Mouse (Mus musculus) stomach, embryonic 14.5 days (tissue): ENCODE data around the gene Nudt3. TPM values are rescaled to one million over a fixed set of nuclear protein-coding genes. Genes with fewer than 3 reads are reported as not detected.

Experiments used
- ATAC-seq: fragments of 200-750 bp; cut with Nextera tagmentation; 2 replicates; pipeline ENCODE4 v1.8.0; 2017; ENCODE audit warnings: low read depth, moderate TSS enrichment; ENCODE audit not compliant: insufficient number of reproducible peaks, insufficient read depth, low FRiP score
- H3K27ac ChIP-seq: fragments of 300-500 bp; sonication (generic); 2 replicates; pipeline ENCODE4 v1.5.1; 2014; ENCODE audit warnings: mild to moderate bottlenecking, low read length, moderate library complexity, mixed read lengths
- H3K27me3 ChIP-seq: fragments of 300-500 bp; sonication (generic); 2 replicates; pipeline ENCODE4 v1.6.1; 2014; ENCODE audit warnings: low read length, control low read depth, mixed read lengths; ENCODE audit not compliant: control insufficient read depth, insufficient read depth
- H3K36me3 ChIP-seq: fragments of 300-500 bp; sonication (generic); 2 replicates; pipeline ENCODE4 v1.6.1; 2014; ENCODE audit warnings: mild to moderate bottlenecking, control low read depth, low read length, moderate library complexity, mixed read lengths; ENCODE audit not compliant: control insufficient read depth, insufficient read depth
- H3K4me1 ChIP-seq: fragments of 300-500 bp; sonication (generic); 2 replicates; pipeline ENCODE4 v1.6.1; 2014; ENCODE audit warnings: low read length, control low read depth, mixed read lengths; ENCODE audit not compliant: control insufficient read depth, insufficient read depth
- H3K4me2 ChIP-seq: fragments of 300-500 bp; sonication (generic); replicated peaks from 2 replicates; pipeline ENCODE4 v1.6.1; 2014; ENCODE audit warnings: low read depth, low read length, control low read depth
- H3K4me3 ChIP-seq: fragments of 300-500 bp; sonication (generic); 2 replicates; pipeline ENCODE4 v1.5.1; 2014; ENCODE audit warnings: low read depth, low read length, control low read depth
- H3K9ac ChIP-seq: fragments of 300-500 bp; sonication (generic); replicated peaks from 2 replicates; pipeline ENCODE4 v1.6.1; 2014; ENCODE audit warnings: low read depth, mild to moderate bottlenecking, control low read depth, low read length, moderate library complexity, mixed read lengths
- H3K9me3 ChIP-seq: fragments of 300-500 bp; sonication (generic); 2 replicates; pipeline ENCODE4 v1.6.1; 2016; ENCODE audit warnings: low read depth, low read length, control low read depth; ENCODE audit not compliant: control insufficient read depth
- WGBS: fragments of 180-500 bp; shearing (Covaris S2); extraction: QIAGEN DNeasy Blood & Tissue Kit; methylation state at CpG from one replicate; pipeline ENCODE4 v1.1.7; 2014; 5-methylcytosine and 5-hydroxymethylcytosine counted together
- polyA plus RNA-seq: library from polyadenylated mRNA; unstranded; fragments of >200 nt; fragmentation: Nextera tagmentation; extraction: Ambion mirVana; gene quantifications from 2 replicates; pipeline ENCODE4 v1.2.1, GENCODE M21; 2014

Nudt3 gene
- polyA plus RNA-seq, 1 experiment from 2014 or later, result 44.2 TPM

DNA sequence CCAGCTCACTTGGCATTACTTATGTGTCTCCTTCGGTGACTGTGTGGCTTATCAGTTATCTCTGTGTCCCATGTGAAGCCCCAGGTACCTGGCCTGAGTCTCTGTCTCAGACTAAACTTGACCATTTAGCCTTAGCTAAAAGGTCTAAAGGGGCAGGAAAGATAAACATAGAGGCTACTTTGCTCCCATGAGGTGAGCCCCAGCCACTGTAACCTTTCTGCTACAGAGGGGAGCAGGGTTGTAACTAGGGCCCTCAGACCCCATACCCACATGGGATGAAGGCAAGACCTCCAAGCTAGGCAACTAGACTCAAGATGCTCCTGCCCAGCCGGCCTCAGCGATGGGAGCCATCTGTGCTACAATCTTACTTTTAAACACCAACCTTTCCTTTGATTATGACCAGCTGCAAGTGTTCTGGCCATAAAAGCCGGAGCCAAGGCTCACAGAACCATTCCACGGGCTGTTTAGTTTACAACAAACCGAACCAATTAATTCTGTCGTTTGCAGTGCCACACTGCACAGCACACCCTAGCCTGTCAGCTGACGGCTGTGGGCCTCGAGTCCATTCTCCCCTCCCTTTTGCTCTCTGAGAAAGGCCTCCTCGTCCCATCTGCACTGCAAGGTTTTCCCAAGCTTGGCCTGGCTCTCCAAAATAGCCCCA lies 48.0 kb downstream of the Nudt3 start:
- no peak overlapping the region for H3K27ac ChIP-seq
- H3K4me2 ChIP-seq, result no peak overlapping the region
- no peaks in the 10 kb centered on the region for H3K9me3 ChIP-seq
- 62% methylated on average over 10 of the region's 10 CpGs for WGBS
- peaks cover 32% of the 10 kb centered on the region for H3K36me3 ChIP-seq
- H3K9ac ChIP-seq, result no peak overlapping the region
- H3K4me3 ChIP-seq, result no peak overlapping the region
- no peak for ATAC-seq
- H3K27me3 ChIP-seq, result no peaks in the 10 kb centered on the region
- H3K4me1 ChIP-seq, result no peaks in the 10 kb centered on the region

DNA sequence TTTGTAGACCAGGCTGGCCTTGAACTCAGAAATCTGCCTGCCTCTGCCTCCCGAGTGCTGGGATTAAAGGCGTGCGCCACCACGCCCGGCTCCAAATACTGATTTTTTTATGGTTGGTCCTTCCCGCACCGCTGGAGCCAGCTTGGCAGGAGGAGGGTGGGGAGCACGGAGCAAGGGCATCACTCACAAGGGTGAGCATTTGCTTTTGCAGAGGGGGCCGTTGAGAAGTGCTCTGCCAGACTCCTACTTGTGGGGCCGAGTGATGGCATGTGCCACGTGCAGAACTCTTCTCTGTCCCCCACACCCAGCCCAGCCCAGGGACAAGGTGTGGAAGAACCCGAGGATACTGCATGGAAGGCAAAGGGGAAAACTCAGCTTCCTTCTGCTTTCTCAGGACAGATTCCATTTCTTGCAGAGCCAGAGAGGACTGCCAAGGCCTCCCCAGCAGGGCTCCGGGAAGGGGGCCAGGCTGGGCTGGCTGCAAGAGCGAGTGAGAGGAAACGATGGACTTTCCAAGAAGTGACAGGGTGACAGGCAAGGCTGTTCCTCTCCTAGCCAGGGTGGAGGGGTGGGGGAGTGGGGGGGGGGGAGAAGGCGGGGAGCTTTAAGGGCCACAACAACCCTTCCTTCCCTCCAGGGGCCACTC lies 48.7 kb downstream of the Nudt3 start:
- no peaks in the 10 kb centered on the region for H3K4me1 ChIP-seq
- H3K4me3 ChIP-seq, result no peak overlapping the region
- no peak overlapping the region for H3K27ac ChIP-seq
- no peak overlapping the region for H3K9ac ChIP-seq
- WGBS, result 86% methylated on average over 15 of the region's 16 CpGs
- no peak for ATAC-seq
- no peak overlapping the region for H3K4me2 ChIP-seq
- no peaks in the 10 kb centered on the region for H3K9me3 ChIP-seq
- peaks cover 27% of the 10 kb centered on the region for H3K36me3 ChIP-seq
- H3K27me3 ChIP-seq, result no peaks in the 10 kb centered on the region

DNA sequence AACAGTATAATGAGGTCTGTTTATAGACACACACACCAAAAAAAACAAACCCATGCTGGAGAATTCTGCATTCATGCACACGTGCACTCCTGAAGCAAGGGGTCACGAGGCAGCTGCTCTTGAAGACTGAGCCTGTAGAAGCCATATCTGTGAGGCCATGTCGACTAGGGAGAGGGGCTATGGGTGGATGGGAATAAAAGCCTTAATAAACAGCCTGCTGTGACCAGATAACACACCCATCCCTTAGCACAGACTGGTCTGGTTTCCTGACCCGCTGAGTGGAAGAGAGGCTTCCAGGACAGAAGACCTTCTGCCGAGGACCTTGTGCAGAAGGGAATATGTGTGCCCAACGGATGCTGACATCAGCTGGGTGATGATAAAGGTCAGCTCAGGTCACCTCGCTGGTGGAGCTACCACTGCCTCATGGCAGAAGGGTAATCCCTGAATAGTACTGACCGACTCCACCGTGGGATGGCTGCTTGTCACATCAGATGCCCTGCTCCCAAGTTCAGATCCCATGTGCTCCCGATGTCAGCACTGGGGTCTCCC lies 49.4 kb downstream of the Nudt3 start:
- 87% methylated on average over 10 of the region's 10 CpGs for whole genome bisulfite sequencing
- H3K9ac ChIP-seq, result no peak overlapping the region
- H3K9me3 ChIP-seq, result no peaks in the 10 kb centered on the region
- ATAC-seq, result no peak
- H3K4me1 ChIP-seq, result no peaks in the 10 kb centered on the region
- no peak overlapping the region for H3K27ac ChIP-seq
- no peaks in the 10 kb centered on the region for H3K27me3 ChIP-seq
- no peak overlapping the region for H3K4me3 ChIP-seq
- H3K36me3 ChIP-seq, result peaks cover 21% of the 10 kb centered on the region
- H3K4me2 ChIP-seq, result no peak overlapping the region

DNA sequence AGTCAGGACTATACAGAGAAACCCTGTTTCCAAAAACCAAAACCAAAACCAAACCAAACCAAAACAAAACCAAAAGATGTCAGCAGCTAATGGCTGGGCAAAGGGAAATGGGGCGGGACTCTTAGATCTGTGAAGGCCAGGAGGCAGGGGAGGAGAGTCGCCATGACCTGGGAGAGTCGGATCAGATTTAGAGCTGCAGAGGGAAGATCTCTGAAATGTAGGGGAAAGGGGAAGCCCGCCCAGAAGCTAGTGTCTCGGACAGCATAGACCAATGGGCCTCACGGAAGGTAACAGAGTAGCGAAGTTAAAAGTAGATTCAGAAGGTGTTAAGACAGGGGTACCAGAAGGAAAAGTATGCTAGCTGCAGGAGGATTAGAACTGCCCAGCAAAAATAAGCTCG lies 52.0 kb downstream of the Nudt3 start:
- no peak overlapping the region for H3K9ac ChIP-seq
- H3K27me3 ChIP-seq, result no peaks in the 10 kb centered on the region
- H3K4me1 ChIP-seq, result 0 out of 2 replicates have a peak, but pooled peaks cover under 1% of the 10 kb centered on the region
- H3K4me3 ChIP-seq, result no peak overlapping the region
- no peak overlapping the region for H3K27ac ChIP-seq
- no peak overlapping the region for H3K4me2 ChIP-seq
- WGBS, result 78% methylated on average over 8 of the region's 8 CpGs
- peaks cover 5% of the 10 kb centered on the region; the same call in 1 of the 2 replicates for H3K36me3 ChIP-seq
- no peaks in the 10 kb centered on the region for H3K9me3 ChIP-seq
- ATAC-seq, result no peak

DNA sequence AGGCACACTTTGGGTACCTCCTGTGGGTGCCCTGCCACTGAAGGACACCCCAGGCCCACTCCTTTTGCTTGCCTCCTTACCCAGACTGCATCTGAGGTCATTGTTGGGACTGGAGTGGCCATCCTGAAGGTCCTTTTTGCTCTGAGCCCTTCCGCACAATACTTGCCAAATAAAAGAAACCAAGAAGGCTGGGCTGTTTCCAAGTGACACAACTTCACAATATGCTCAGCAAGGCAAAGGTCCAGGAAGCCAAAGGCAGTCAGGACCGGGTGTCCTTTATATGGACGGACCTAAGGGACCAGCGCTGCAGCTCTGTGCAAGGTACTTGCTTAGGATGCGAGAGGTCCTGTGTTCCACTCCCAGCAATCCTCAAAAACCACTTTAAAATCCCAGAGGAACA lies 55.1 kb downstream of the Nudt3 start:
- H3K4me2 ChIP-seq, result no peak overlapping the region
- H3K4me3 ChIP-seq, result no peak overlapping the region
- H3K9me3 ChIP-seq, result no peaks in the 10 kb centered on the region
- 88% methylated on average over 5 of the region's 5 CpGs for WGBS
- no peaks in the 10 kb centered on the region for H3K27me3 ChIP-seq
- 0 out of 2 replicates have a peak, but pooled peaks cover 10% of the 10 kb centered on the region for H3K4me1 ChIP-seq
- no peak overlapping the region for H3K9ac ChIP-seq
- no peaks in the 10 kb centered on the region; the same call in 1 of the 2 replicates for H3K36me3 ChIP-seq
- H3K27ac ChIP-seq, result no peak overlapping the region
- ATAC-seq, result no peak

DNA sequence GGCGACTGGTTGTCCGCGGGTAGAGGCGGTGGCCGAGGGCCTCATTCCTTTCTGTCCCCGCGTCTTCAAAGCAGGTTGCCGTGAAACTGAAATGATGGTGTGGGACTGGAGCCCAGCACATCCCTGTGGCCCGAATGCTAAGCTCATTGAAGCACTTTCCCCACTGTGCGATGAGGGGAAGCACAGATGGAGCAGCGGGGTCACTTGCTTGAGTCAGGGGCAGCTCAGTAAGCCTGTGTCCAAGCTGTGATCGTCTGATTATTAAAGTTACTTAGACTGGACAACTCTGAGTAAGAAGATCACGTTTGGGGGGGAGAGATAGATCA lies 57.4 kb downstream of the Nudt3 start:
- Histone ChIP-seq H3K9me3 (no peaks in the 10 kb centered on the region), H3K4me1 (peaks cover 18% of the 10 kb centered on the region; the same call in 1 of the 2 replicates), H3K27ac (no peak overlapping the region), H3K36me3 (peaks cover 5% of the 10 kb centered on the region; the same call in 1 of the 2 replicates), H3K4me2 (peak overlapping the region; percentile 90), H3K27me3 (no peaks in the 10 kb centered on the region), H3K4me3 (peak overlapping the region; percentile 65), H3K9ac (peak overlapping the region; percentile 53)
- WGBS, result under 1% methylated on average over 13 of the region's 13 CpGs
- ATAC-seq, result peak; percentile 10; the same call in 1 of the 2 replicates

DNA sequence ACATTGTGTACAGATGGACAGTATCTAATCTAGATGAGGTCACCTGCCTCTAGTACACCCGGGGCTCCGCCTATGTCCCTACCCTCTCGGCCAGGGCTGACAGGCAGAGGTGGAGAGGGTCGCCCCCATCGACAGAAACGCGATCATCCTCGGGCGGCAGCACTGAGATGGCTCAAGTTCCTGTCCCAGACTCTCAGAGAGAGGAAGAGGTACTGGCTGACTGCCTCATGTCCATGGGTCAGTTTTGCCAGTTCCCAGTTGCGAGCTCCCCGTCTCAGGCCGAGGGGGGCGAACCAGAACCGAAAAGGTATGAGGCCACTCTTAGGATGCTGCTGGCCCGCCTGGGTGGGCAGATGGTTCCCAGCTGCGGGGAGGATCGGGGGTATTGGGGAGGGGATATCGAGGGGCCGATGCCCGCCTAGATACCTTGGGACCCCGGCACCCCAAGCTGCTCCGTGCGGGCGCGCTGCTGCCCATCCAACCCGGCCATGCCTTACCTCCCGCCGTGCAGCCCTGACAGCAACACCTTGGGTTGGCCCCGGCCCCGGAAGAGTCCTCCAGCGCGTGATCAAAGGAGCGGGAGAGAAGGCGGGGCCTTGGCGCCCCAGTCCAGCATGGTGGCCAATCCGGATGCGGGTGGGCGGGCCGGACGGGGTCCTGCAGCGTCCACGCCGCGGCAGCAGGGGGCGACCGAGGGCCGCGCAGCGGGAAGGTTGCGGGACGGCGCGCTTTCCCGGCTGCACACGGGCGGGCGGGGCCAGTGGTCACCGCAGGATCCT lies 57.9 kb downstream of the Nudt3 start, which contains the start of gene AI413582:
TSS of gene AI413582 (minus strand) at position 594 of the 779 bp plus-strand sequence.
- Histone ChIP-seq H3K4me1 (peaks cover 18% of the 10 kb centered on the region; the same call in 1 of the 2 replicates), H3K4me3 (peak within 1 kb of the TSS; percentile 65), H3K36me3 (peaks cover 5% of the 10 kb centered on the region; the same call in 1 of the 2 replicates), H3K27me3 (no peaks in the 10 kb centered on the region), H3K27ac (no peak within 1 kb of the TSS), H3K4me2 (peak within 1 kb of the TSS; percentile 90), H3K9me3 (no peaks in the 10 kb centered on the region), H3K9ac (peak within 1 kb of the TSS; percentile 53)
- under 1% methylated on average over 51 of the region's 58 CpGs for WGBS
- peak; percentile 91 for ATAC-seq
